Mouse (Mus musculus) E14TG2a.4 (cell line): ENCODE measurements at regions not wholly inside any gene's neighbourhood (a gene's known extent, or its start where the extent isn't known, plus 50 kb on each side); places are given as distances from the start of the nearest gene placed in this dataset.

ENCODE experiments used
- H3K27me3 ChIP-seq: 2 replicates; pipeline ENCODE4 v1.6.1; 2014; ENCODE audit warnings: low read length, control low read depth; ENCODE audit not compliant: insufficient read depth
- H3K36me3 ChIP-seq: 2 replicates; pipeline ENCODE4 v1.6.1; 2014; ENCODE audit warnings: low read length, control low read depth; ENCODE audit not compliant: insufficient read depth
- H3K4me1 ChIP-seq: replicated peaks from 2 replicates; pipeline ENCODE4 v1.6.1; 2014; ENCODE audit warnings: low read depth, low read length, control low read depth
- H3K4me3 ChIP-seq: replicated peaks from 2 replicates; pipeline ENCODE4 v1.5.1; 2014; ENCODE audit warnings: mild to moderate bottlenecking, low read length
- H3K9me3 ChIP-seq: 2 replicates; pipeline ENCODE4 v1.6.1; 2014; ENCODE audit warnings: low read length, control low read depth
- CTCF ChIP-seq: conservative IDR thresholded peaks from 2 replicates; pipeline ENCODE4 v1.5.1; 2014; ENCODE audit warnings: low read length
- NANOG ChIP-seq: IDR thresholded peaks from 2 replicates; pipeline ENCODE4 v1.6.1; 2014; ENCODE audit warnings: borderline replicate concordance, low read length, mixed read lengths
- POU5F1 ChIP-seq: IDR thresholded peaks from 2 replicates; pipeline ENCODE4 v1.6.1; 2014; ENCODE audit warnings: low read length, borderline replicate concordance

GRCm38 (mm10) chr1:69429632-69430031 is 257.4 kb downstream of the Ikzf2 start:
- TF ChIP-seq NANOG (no peak), CTCF (no peak), POU5F1 (no peak)
- Histone ChIP-seq H3K4me1 (no peaks in the 10 kb centered on the region), H3K27me3 (no peaks in the 10 kb centered on the region), H3K4me3 (no peak overlapping the region), H3K9me3 (no peaks in the 10 kb centered on the region), H3K36me3 (no peaks in the 10 kb centered on the region)

DNA sequence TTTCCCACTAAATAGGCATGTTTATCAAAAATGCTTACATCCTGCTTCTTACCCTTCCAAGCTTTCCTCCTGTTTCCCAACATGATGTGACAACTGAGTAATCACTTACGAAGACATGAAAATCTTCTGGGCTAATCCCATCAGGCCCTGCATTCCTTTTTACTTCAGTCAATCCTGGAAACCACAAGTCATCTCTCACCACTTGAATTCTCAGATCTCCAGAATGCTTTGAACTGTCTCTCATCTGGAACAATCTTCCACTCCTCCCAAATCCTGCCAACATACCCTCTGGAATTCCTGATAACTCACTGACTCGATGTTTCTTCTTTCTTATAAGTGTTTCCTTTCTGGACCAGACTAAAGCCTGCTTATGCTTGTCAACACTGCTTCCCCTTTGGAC is 289.4 kb downstream of the Ikzf2 start:
- H3K4me3 ChIP-seq, result no peak overlapping the region
- H3K4me1 ChIP-seq, result no peaks in the 10 kb centered on the region
- TF ChIP-seq CTCF (no peak), NANOG (no peak), POU5F1 (no peak)
- no peaks in the 10 kb centered on the region; the same call in none of the 2 replicates for H3K9me3 ChIP-seq
- no peaks in the 10 kb centered on the region for H3K27me3 ChIP-seq
- no peaks in the 10 kb centered on the region for H3K36me3 ChIP-seq

DNA sequence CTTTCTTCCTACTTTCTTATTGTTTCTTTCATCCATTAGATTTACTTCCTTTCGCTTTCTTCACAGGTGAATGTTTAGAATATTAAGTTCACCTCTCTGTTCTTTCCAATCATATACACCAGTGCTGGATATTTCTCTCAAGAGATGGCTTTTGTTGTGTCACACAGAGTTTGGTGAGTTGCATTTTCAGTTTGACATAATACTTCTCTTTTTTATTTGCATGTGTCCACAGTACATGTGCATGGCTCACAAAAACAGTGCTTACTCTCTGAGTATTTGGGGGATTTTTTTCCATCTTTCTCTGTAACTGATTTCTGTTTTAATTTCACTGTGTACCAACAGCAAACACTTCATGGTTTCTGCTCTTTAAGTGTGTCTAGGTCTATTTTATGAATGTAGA is 274.5 kb upstream of the Erbb4 start:
- peaks cover 24% of the 10 kb centered on the region for H3K27me3 ChIP-seq
- H3K9me3 ChIP-seq, result no peaks in the 10 kb centered on the region
- H3K36me3 ChIP-seq, result no peaks in the 10 kb centered on the region
- no peak overlapping the region for H3K4me3 ChIP-seq
- peaks cover 5% of the 10 kb centered on the region; the same call in 1 of the 2 replicates for H3K4me1 ChIP-seq
- TF ChIP-seq CTCF (no peak), NANOG (no peak), POU5F1 (no peak)

- peaks cover 13% of the 10 kb centered on the region for H3K4me1 ChIP-seq
These were observed 271.9 kb upstream of the Erbb4 start for GRCm38 (mm10) chr1:69379741-69380140.

GRCm38 (mm10) chr1:69376923-69377706 is 269.3 kb upstream of the Erbb4 start:
- TF ChIP-seq CTCF (peak; percentile 16; the same call in 1 of the 2 replicates), POU5F1 (no peak)
- peak overlapping the region; percentile 60 for H3K4me3 ChIP-seq
- peaks cover 13% of the 10 kb centered on the region for H3K4me1 ChIP-seq
- no peaks in the 10 kb centered on the region for H3K36me3 ChIP-seq
- H3K27me3 ChIP-seq, result peaks cover 44% of the 10 kb centered on the region
- no peaks in the 10 kb centered on the region for H3K9me3 ChIP-seq

More at GRCm38 (mm10) chr1:69379741-69380140, 271.9 kb upstream of the Erbb4 start:
- TF ChIP-seq CTCF (no peak), POU5F1 (no peak), NANOG (no peak)
- H3K36me3 ChIP-seq, result no peaks in the 10 kb centered on the region
- peaks cover 44% of the 10 kb centered on the region for H3K27me3 ChIP-seq
- no peak overlapping the region for H3K4me3 ChIP-seq
- no peaks in the 10 kb centered on the region for H3K9me3 ChIP-seq

GRCm38 (mm10) chr1:69375246-69375645 is 267.4 kb upstream of the Erbb4 start:
- H3K9me3 ChIP-seq, result no peaks in the 10 kb centered on the region
- H3K4me1 ChIP-seq, result peaks cover 13% of the 10 kb centered on the region
- H3K36me3 ChIP-seq, result no peaks in the 10 kb centered on the region
- no peak overlapping the region for H3K4me3 ChIP-seq
- H3K27me3 ChIP-seq, result peaks cover 44% of the 10 kb centered on the region
- TF ChIP-seq POU5F1 (no peak), NANOG (no peak), CTCF (no peak)

GRCm38 (mm10) chr1:69370078-69370477 is 262.2 kb upstream of the Erbb4 start:
- Histone ChIP-seq H3K4me1 (no peaks in the 10 kb centered on the region), H3K27me3 (0 out of 2 replicates have a peak, but pooled peaks cover 9% of the 10 kb centered on the region), H3K36me3 (no peaks in the 10 kb centered on the region), H3K9me3 (no peaks in the 10 kb centered on the region), H3K4me3 (no peak overlapping the region)
- TF ChIP-seq NANOG (no peak), POU5F1 (no peak), CTCF (no peak)

GRCm38 (mm10) chr1:69367531-69367930 is 259.7 kb upstream of the Erbb4 start:
- H3K4me3 ChIP-seq, result no peak overlapping the region
- H3K36me3 ChIP-seq, result no peaks in the 10 kb centered on the region
- H3K4me1 ChIP-seq, result no peaks in the 10 kb centered on the region
- 0 out of 2 replicates have a peak, but pooled peaks cover 9% of the 10 kb centered on the region for H3K27me3 ChIP-seq
- no peaks in the 10 kb centered on the region for H3K9me3 ChIP-seq
- TF ChIP-seq CTCF (no peak), POU5F1 (no peak), NANOG (no peak)
